Mouse (Mus musculus) right cerebral cortex, postnatal 4 days (tissue): ENCODE results near the gene Zswim8.
A peak's percentile ranks its signal among the peaks of the same experiment; 100 is the strongest.

Source experiments
- DNase-seq: peaks from one replicate; pipeline ENCODE4 v3.0.0-alpha.2; 2022

The Zswim8 gene

GRCm38 (mm10) chr14:20733041-20733951, 25.9 kb downstream of the Zswim8 start:
- DNase-seq: no peak

- DNase-seq: peak; percentile 76
Observed at GRCm38 (mm10) chr14:20733952-20734774, 26.8 kb downstream of the Zswim8 start, which contains the start of gene Ndst2. Gene Ndst2, minus strand, starts transcription at chr14:20734562.

- no peak for DNase-seq
Observed at GRCm38 (mm10) chr14:20735052-20735451, 27.7 kb downstream of the Zswim8 start.

- DNase-seq: no peak
Observed at GRCm38 (mm10) chr14:20735892-20736390, 28.6 kb downstream of the Zswim8 start.

- DNase-seq: peak; percentile 46
Observed at GRCm38 (mm10) chr14:20737306-20737705, 30.0 kb downstream of the Zswim8 start.

- no peak for DNase-seq
Observed at GRCm38 (mm10) chr14:20738511-20738910, 31.2 kb downstream of the Zswim8 start.

GRCm38 (mm10) chr14:20741301-20741700, 33.9 kb downstream of the Zswim8 start:
- no peak for DNase-seq

- DNase-seq: no peak
Observed at GRCm38 (mm10) chr14:20743614-20744013, 36.3 kb downstream of the Zswim8 start.

GRCm38 (mm10) chr14:20746935-20747334, 39.6 kb downstream of the Zswim8 start:
- no peak for DNase-seq

- DNase-seq: no peak
Observed at GRCm38 (mm10) chr14:20748388-20748787, 41.0 kb downstream of the Zswim8 start.

GRCm38 (mm10) chr14:20749494-20750051, 42.2 kb downstream of the Zswim8 start:
- DNase-seq: no peak

GRCm38 (mm10) chr14:20750503-20750902, 43.2 kb downstream of the Zswim8 start:
- no peak for DNase-seq

- no peak for DNase-seq
Observed at GRCm38 (mm10) chr14:20753792-20754191, 46.4 kb downstream of the Zswim8 start.

GRCm38 (mm10) chr14:20757370-20757907, 50.1 kb downstream of the Zswim8 start:
- peak; percentile 25 for DNase-seq

GRCm38 (mm10) chr14:20758768-20759435, 51.5 kb downstream of the Zswim8 start:
- DNase-seq: no peak

- no peak for DNase-seq
Observed at GRCm38 (mm10) chr14:20764942-20765341, 57.6 kb downstream of the Zswim8 start.

GRCm38 (mm10) chr14:20765642-20766258, 58.4 kb downstream of the Zswim8 start:
- DNase-seq: peak; percentile 97

GRCm38 (mm10) chr14:20767936-20768335, 60.6 kb downstream of the Zswim8 start:
- DNase-seq: no peak

- DNase-seq: no peak
Observed at GRCm38 (mm10) chr14:20768581-20768980, 61.2 kb downstream of the Zswim8 start.

GRCm38 (mm10) chr14:20771941-20772340, 64.6 kb downstream of the Zswim8 start:
- DNase-seq: no peak

GRCm38 (mm10) chr14:20772808-20773207, 65.5 kb downstream of the Zswim8 start:
- no peak for DNase-seq
